Mouse (Mus musculus): ENCODE measurements around the gene Elovl2. TPM values are rescaled to one million over a fixed set of nuclear protein-coding genes. Genes with fewer than 3 reads are reported as not detected.

Elovl2 gene
- polyA plus RNA-seq, 1 experiment from 2014 or later = 48.9 TPM

DNA sequence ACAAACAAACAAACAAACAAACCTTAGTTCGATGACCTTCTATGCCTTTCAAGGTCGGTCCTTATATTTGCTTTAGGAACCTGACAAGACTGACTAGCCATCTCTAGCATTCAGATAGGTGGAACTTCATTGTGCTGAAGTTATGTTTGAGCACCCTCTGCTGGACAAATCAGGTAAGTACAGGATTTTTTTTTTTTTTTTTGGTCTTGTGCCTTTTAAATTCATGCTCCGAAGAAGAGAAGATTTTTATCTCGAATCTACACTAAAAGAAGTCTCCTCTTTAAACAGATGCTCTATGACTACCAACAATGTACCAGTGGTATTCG lies 18.6 kb upstream of the Elovl2 start:
- Histone ChIP-seq H3K9me3 (ENCODE audit: control insufficient read depth, low read length) (no peaks in the 10 kb centered on the region), H3K9ac (ENCODE audit: low read length) (no peak overlapping the region), H3K4me1 (ENCODE audit: control insufficient read depth, insufficient read depth, low read length) (no peaks in the 10 kb centered on the region), H3K4me2 (ENCODE audit: low read depth) (no peak overlapping the region), H3K4me3 (ENCODE audit: low read depth, low read length) (no peak overlapping the region), H3K27me3 (ENCODE audit: control insufficient read depth, insufficient read depth, low read length) (no peaks in the 10 kb centered on the region), H3K27ac (ENCODE audit: low read depth, low read length) (no peak overlapping the region), H3K36me3 (ENCODE audit: control insufficient read depth, insufficient read depth, low read length) (no peaks in the 10 kb centered on the region)
- no peak for ATAC-seq (ENCODE audit: insufficient read depth, low FRiP score, low TSS enrichment)
- no peak for DNase-seq (ENCODE audit: low spot score)
- WGBS = 21% methylated on average over 5 of the region's 5 CpGs

DNA sequence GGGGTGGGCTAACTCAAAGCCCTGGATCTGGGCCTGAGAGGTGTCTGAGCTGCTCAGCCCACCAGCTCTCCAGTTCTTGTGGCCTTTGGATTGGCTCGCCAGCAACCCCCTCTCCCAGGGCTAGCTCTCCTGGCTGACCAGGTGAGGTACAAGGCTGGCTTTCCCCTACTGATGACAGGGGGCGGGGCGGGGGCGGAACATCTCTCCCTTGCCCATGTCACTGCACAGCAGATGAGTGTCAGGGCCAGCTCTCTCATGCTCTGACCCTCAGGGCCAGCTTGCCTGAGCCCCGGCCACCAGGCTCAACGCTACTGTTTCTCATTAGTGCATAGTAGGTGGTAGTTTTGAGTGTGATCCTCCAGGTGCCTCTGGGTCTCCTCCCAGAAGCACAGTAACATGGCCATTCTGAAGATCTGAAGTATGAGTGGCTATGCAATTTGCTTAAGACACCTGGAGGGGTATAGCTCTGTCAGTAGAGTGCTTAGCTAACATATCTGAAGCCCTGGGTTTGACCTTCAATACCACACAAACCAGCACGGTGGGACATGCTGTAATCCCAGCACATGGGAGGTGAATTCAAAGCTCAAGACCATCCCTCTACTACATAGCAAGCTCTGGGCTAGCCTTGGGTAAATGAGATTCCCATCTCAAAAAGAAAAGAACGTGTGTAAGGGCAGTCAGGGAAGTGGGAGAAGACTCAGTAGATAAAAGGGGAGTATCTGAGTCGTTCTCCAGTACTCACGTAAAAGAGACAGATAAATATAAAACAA lies 18.0 kb upstream of the Elovl2 start:
- no peaks in the 10 kb centered on the region for H3K4me1 ChIP-seq (ENCODE audit: control insufficient read depth, insufficient read depth, low read length)
- no peaks in the 10 kb centered on the region for H3K9me3 ChIP-seq (ENCODE audit: control insufficient read depth, low read length)
- H3K27ac ChIP-seq (ENCODE audit: low read depth, low read length) = no peak overlapping the region
- H3K27me3 ChIP-seq (ENCODE audit: control insufficient read depth, insufficient read depth, low read length) = no peaks in the 10 kb centered on the region
- no peaks in the 10 kb centered on the region for H3K36me3 ChIP-seq (ENCODE audit: control insufficient read depth, insufficient read depth, low read length)
- DNase-seq (ENCODE audit: low spot score) (no peak), ATAC-seq (ENCODE audit: insufficient read depth, low FRiP score, low TSS enrichment) (no peak)
- 77% methylated on average over 10 of the region's 10 CpGs for WGBS
- H3K4me2 ChIP-seq (ENCODE audit: low read depth) = no peak overlapping the region
- no peak overlapping the region for H3K4me3 ChIP-seq (ENCODE audit: low read depth, low read length)
- H3K9ac ChIP-seq (ENCODE audit: low read length) = no peak overlapping the region

DNA sequence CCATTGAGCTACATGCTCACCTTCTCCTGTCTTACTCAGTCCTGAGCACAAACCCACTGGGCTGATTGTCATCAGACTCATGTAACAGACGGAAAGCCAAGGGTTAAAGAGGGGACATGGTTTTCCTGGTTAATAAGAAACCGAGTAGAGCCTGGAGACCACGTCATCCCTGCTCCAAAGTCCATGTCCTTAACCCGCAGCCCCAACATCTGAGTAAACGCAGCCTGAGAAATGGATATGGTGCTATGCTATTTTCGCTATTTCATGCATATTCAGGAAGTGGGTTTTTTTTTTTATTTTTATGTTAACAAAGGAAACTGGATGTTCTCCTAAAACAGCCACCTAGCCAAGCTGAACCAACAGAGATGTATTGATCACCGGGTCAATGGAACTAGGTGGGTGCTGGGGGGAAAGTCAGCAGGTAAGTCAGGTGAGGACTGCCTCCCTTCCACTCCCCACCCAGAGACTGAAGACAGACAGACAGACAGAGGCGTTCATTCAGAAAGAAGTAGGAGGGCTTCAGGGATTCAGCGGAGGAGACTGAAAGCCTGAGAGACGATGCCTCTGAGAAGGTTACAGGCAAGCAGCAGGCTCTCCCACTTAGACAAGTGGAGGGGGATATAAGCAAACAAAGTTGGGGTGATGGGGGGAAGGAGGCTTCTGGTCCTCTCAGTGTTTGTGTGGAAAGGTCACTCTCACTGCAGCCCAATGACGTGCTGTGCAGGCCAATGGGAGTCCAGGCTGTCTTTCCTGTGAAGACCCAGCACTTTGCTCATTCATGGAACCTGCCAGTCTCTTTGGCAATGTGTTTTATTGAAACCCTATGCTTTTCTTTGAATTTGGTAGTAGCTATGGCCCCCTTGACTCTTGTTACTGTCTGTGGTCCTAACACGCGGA lies 15.9 kb upstream of the Elovl2 start:
- no peak overlapping the region for H3K9ac ChIP-seq (ENCODE audit: low read length)
- DNase-seq (ENCODE audit: low spot score) (no peak), ATAC-seq (ENCODE audit: insufficient read depth, low FRiP score, low TSS enrichment) (no peak)
- 71% methylated on average over 13 of the region's 13 CpGs for WGBS
- no peaks in the 10 kb centered on the region for H3K27me3 ChIP-seq (ENCODE audit: control insufficient read depth, insufficient read depth, low read length)
- no peaks in the 10 kb centered on the region for H3K9me3 ChIP-seq (ENCODE audit: control insufficient read depth, low read length)
- H3K4me3 ChIP-seq (ENCODE audit: low read depth, low read length) = no peak overlapping the region
- H3K4me1 ChIP-seq (ENCODE audit: control insufficient read depth, insufficient read depth, low read length) = no peaks in the 10 kb centered on the region
- H3K27ac ChIP-seq (ENCODE audit: low read depth, low read length) = no peak overlapping the region
- no peak overlapping the region for H3K4me2 ChIP-seq (ENCODE audit: low read depth)
- H3K36me3 ChIP-seq (ENCODE audit: control insufficient read depth, insufficient read depth, low read length) = no peaks in the 10 kb centered on the region

DNA sequence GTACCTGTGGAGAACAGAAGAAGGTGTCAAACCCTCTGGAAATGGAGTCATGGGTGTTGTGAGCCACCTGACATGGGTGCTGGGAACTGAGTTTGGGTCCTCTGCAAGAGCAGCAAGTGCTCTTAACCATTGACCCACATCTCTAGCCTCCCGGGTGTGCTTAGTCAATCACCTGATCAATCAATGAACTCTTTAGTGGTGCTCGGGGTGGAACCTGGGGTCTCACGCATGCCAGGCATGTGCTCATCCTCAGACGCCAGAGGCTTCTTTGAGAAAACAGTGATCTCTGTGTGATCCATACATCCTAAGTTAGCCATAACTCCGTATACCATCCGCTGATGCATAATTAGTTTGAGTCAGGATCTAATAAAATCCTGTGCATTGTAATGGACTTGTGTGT lies 15.0 kb upstream of the Elovl2 start:
- Histone ChIP-seq H3K4me2 (ENCODE audit: low read depth) (no peak overlapping the region), H3K9ac (ENCODE audit: low read length) (no peak overlapping the region), H3K9me3 (ENCODE audit: control insufficient read depth, low read length) (no peaks in the 10 kb centered on the region), H3K27me3 (ENCODE audit: control insufficient read depth, insufficient read depth, low read length) (no peaks in the 10 kb centered on the region), H3K27ac (ENCODE audit: low read depth, low read length) (no peak overlapping the region), H3K4me1 (ENCODE audit: control insufficient read depth, insufficient read depth, low read length) (no peaks in the 10 kb centered on the region), H3K36me3 (ENCODE audit: control insufficient read depth, insufficient read depth, low read length) (no peaks in the 10 kb centered on the region), H3K4me3 (ENCODE audit: low read depth, low read length) (no peak overlapping the region)
- WGBS = 87% methylated on average over 6 of the region's 6 CpGs
- DNase-seq (ENCODE audit: low spot score) = no peak
- no peak for ATAC-seq (ENCODE audit: insufficient read depth, low FRiP score, low TSS enrichment)

DNA sequence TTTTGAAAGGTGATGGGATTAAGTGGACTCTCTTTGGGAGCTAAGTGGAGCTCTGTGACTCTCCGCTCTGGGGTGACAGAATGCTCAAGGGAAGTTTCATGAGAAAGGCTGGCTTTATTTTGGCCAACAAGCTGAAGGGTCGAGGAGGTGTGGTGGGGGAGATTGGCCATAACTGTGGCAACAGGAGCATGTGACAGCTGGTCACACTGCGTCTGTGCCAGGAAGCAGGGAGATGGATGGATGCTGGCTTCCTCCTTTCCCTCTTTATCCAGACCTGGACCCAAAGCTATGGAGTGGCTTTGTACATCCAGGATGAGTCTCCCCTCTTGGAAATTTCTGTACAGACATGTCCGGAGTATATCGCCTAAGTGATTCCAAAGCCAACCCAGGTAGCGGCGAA lies 13.0 kb upstream of the Elovl2 start:
- no peaks in the 10 kb centered on the region for H3K9me3 ChIP-seq (ENCODE audit: control insufficient read depth, low read length)
- DNase-seq (ENCODE audit: low spot score) (no peak), ATAC-seq (ENCODE audit: insufficient read depth, low FRiP score, low TSS enrichment) (no peak)
- no peak overlapping the region for H3K4me3 ChIP-seq (ENCODE audit: low read depth, low read length)
- H3K9ac ChIP-seq (ENCODE audit: low read length) = no peak overlapping the region
- no peaks in the 10 kb centered on the region for H3K36me3 ChIP-seq (ENCODE audit: control insufficient read depth, insufficient read depth, low read length)
- no peak overlapping the region for H3K4me2 ChIP-seq (ENCODE audit: low read depth)
- no peaks in the 10 kb centered on the region for H3K27me3 ChIP-seq (ENCODE audit: control insufficient read depth, insufficient read depth, low read length)
- no peak overlapping the region for H3K27ac ChIP-seq (ENCODE audit: low read depth, low read length)
- no peaks in the 10 kb centered on the region for H3K4me1 ChIP-seq (ENCODE audit: control insufficient read depth, insufficient read depth, low read length)
- WGBS = 83% methylated on average over 7 of the region's 7 CpGs

DNA sequence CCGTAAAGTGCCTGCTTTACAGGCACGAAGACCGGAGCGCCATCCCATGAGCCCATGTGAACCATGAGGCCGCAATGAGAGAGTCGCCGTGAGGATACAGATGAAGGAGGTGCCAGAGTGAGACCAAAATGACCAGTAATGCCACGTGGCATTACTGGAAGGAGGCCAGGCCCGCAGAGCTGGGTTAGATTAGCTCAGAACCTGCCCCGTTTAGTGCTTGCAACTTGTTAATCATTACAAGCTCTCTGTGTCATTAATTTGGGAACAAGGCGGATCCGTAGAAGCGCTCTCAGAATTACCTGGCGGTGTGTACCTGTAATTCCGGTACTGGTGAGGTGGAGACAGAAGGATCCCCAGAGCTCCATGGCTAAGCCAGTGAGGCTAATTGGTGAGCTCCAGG lies 12.0 kb upstream of the Elovl2 start:
- no peak for ATAC-seq (ENCODE audit: insufficient read depth, low FRiP score, low TSS enrichment)
- no peaks in the 10 kb centered on the region for H3K36me3 ChIP-seq (ENCODE audit: control insufficient read depth, insufficient read depth, low read length)
- no peak for DNase-seq (ENCODE audit: low spot score)
- no peak overlapping the region for H3K4me2 ChIP-seq (ENCODE audit: low read depth)
- H3K4me1 ChIP-seq (ENCODE audit: control insufficient read depth, insufficient read depth, low read length) = no peaks in the 10 kb centered on the region
- no peaks in the 10 kb centered on the region for H3K9me3 ChIP-seq (ENCODE audit: control insufficient read depth, low read length)
- H3K27me3 ChIP-seq (ENCODE audit: control insufficient read depth, insufficient read depth, low read length) = no peaks in the 10 kb centered on the region
- H3K27ac ChIP-seq (ENCODE audit: low read depth, low read length) = no peak overlapping the region
- no peak overlapping the region for H3K4me3 ChIP-seq (ENCODE audit: low read depth, low read length)
- WGBS = 96% methylated on average over 15 of the region's 15 CpGs
- H3K9ac ChIP-seq (ENCODE audit: low read length) = no peak overlapping the region

DNA sequence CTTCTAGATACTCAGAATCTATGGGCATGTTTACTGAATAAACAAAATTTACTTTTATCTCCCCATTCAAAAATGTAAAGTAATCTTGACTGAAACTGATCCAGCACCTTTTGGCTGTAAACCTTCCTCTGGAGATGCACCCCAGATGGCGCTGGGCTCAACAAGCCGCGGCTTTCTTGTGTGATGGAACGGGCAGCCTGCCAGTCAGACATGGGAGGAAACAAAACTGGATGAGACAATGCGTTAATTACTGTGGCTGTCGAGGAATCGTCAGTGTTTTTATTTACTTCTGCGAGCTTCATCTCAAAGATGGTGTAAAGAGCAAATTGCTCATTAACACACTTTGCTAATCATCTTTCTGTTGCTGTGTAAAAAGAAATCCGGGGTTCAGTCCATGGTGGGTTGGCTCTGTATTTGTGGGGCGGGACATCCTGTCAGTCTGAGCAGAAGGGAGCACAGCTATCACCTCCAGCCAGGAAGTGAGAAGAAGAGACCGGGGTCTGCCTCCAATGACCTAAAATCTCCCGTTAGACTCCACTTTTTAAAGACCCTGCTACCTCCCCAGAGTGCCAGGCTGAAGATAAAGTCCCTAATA lies 11.3 kb upstream of the Elovl2 start:
- Histone ChIP-seq H3K4me2 (ENCODE audit: low read depth) (no peak overlapping the region), H3K36me3 (ENCODE audit: control insufficient read depth, insufficient read depth, low read length) (no peaks in the 10 kb centered on the region), H3K9ac (ENCODE audit: low read length) (no peak overlapping the region), H3K27me3 (ENCODE audit: control insufficient read depth, insufficient read depth, low read length) (no peaks in the 10 kb centered on the region), H3K9me3 (ENCODE audit: control insufficient read depth, low read length) (no peaks in the 10 kb centered on the region), H3K4me3 (ENCODE audit: low read depth, low read length) (no peak overlapping the region), H3K27ac (ENCODE audit: low read depth, low read length) (no peak overlapping the region), H3K4me1 (ENCODE audit: control insufficient read depth, insufficient read depth, low read length) (no peaks in the 10 kb centered on the region)
- ATAC-seq (ENCODE audit: insufficient read depth, low FRiP score, low TSS enrichment) = no peak
- no peak for DNase-seq (ENCODE audit: low spot score)
- WGBS = 89% methylated on average over 12 of the region's 12 CpGs

DNA sequence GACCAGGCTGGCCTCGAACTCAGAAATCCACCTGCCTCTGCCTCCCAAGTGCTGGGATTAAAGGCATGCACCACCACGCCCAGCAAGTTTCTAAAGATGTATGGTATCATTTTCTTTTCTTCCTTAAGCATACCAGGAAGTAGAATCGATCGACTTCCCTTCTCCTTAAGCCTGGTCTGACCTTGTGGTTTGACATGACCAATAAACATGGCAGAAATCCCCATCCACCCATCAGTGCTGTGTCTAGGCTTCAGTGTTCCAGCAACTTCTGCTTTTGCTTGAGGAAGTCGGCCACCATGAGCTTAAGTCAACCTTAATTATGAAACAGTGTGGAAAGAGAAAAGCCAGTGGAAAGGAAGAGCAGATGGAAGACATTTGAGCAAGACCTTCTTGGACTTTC lies 10.1 kb upstream of the Elovl2 start:
- H3K27me3 ChIP-seq (ENCODE audit: control insufficient read depth, insufficient read depth, low read length) = no peaks in the 10 kb centered on the region
- H3K4me2 ChIP-seq (ENCODE audit: low read depth) = no peak overlapping the region
- no peak overlapping the region for H3K9ac ChIP-seq (ENCODE audit: low read length)
- H3K36me3 ChIP-seq (ENCODE audit: control insufficient read depth, insufficient read depth, low read length) = no peaks in the 10 kb centered on the region
- H3K4me1 ChIP-seq (ENCODE audit: control insufficient read depth, insufficient read depth, low read length) = no peaks in the 10 kb centered on the region
- ATAC-seq (ENCODE audit: insufficient read depth, low FRiP score, low TSS enrichment) (no peak), DNase-seq (ENCODE audit: low spot score) (no peak)
- no peaks in the 10 kb centered on the region for H3K9me3 ChIP-seq (ENCODE audit: control insufficient read depth, low read length)
- WGBS = 84% methylated on average over 5 of the region's 5 CpGs
- no peak overlapping the region for H3K27ac ChIP-seq (ENCODE audit: low read depth, low read length)
- no peak overlapping the region for H3K4me3 ChIP-seq (ENCODE audit: low read depth, low read length)

All from neural tube, embryonic 11.5 days (tissue).